Mouse (Mus musculus): ENCODE data around the gene Vmn2r44. TPM values are rescaled to one million over a fixed set of nuclear protein-coding genes. Genes with fewer than 3 reads are reported as not detected.
"Not testable (repeated sequence)": the region's sequence is repeated elsewhere in the genome, so short reads cannot be mapped to it uniquely, and the experiment has no call there.

Vmn2r44 gene
- polyA plus RNA-seq (2012; rRNA removed), result not detected in 2 replicates

DNA sequence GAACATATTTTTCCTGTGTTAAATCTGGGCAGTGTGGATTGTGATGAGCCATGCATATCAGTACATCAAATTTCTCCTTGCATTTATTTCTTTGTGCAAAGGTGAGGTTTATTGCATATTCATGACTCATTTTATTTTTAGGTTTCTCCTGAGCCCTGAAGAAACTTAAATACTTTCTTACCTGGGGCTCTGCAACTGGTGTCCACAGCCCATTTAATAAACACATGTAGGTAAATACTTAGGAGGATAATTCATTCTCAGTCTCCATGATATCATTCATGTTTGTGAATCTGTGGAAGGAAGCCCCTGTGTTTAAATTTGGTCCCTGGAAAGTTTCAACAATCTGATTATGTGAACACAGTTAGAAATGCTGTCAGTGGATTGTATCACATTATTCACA is at the start of gene Vmn2r44:
TSS of gene Vmn2r44 (minus strand) at position 101 of the 400 bp plus-strand sequence.
- not testable (repeated sequence) for DNase-seq (ENCODE audit: low read depth)

DNA sequence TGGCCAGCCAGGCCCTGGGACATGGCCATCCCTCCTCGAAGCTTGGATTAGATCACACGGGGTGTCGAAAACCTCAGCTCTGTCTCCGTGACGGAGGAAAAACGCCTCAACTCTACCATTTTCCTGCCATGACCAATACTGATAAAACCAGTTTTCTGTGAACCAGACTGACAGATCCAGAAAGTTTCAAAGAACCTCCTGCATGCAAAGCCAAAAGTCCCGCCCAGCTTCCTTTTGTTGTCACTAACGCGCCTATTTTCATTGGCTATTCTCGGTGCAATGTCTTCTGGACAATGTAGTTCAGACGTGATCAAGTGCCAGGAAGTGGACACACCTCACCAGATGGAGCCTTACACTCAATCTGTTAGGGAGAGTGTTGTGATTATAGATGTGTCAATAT is 25.3 kb downstream of the Vmn2r44 start:
- not testable (repeated sequence) for DNase-seq (ENCODE audit: low read depth)

Other genes starting within 250 kb of the Vmn2r44 start
- not detected in 2 replicates for gene Vmn2r41, start 221.7 kb downstream of the Vmn2r44 start, polyA plus RNA-seq (2012; rRNA removed)
- not detected in 2 replicates for gene Vmn2r42, start 183.0 kb downstream of the Vmn2r44 start, polyA plus RNA-seq (2012; rRNA removed)
- not detected in 2 replicates for gene Vmn2r43, start 122.7 kb downstream of the Vmn2r44 start, polyA plus RNA-seq (2012; rRNA removed)
- not detected in 2 replicates for gene Vmn2r45, start 105.7 kb upstream of the Vmn2r44 start, polyA plus RNA-seq (2012; rRNA removed)